In genomic region chr2:151874551-151874950, GRCm38 (mm10) we compare ENCODE assay signal across 8 mouse cellular contexts. TPM values are rescaled to one million over a fixed set of nuclear protein-coding genes. Genes with fewer than 3 reads are reported as not detected.
A peak's percentile ranks its signal among the peaks of the same experiment; 100 is the strongest.
DNase-seq lines count a peak whose midpoint lies in the region; ATAC-seq and TF ChIP-seq lines count a peak whose summit lies in the region.
"Had no signal": no experiment of that assay in that cellular context is flagged by ENCODE, and none has a peak within 500 bp of the region (broad histone marks: within the 10 kb centered on the region; RNA-seq: fewer than 3 reads in every experiment).

No protein-coding gene starts in this region.

- TF ChIP-seq POLR2A in kidney, adult 2 months (IDR thresholded peaks at IDR 0.05; ENCODE audit: low read depth, low read length): no peak
- TF ChIP-seq POLR2A in cortical plate, adult 2 months (IDR thresholded peaks at IDR 0.05; ENCODE audit: extremely low read depth, insufficient read depth, low read length): no peak

- 0 out of 2 replicates have a peak, but pooled peaks have one; percentile 17 for TF ChIP-seq CTCF in kidney, adult 2 months (conservative IDR thresholded peaks at IDR 0.05; ENCODE audit: insufficient read depth, insufficient read length, low read depth, low read length)
- TF ChIP-seq CTCF in cortical plate, adult 2 months (IDR thresholded peaks at IDR 0.05; ENCODE audit: extremely low read depth, insufficient read depth, low read length): peak; percentile 39; the same call in 1 of the 2 replicates

- no peak overlapping the region for H3K9ac ChIP-seq in kidney, embryonic 16.5 days (replicated peaks; ENCODE audit: low read length)
- H3K9ac ChIP-seq: embryonic facial prominence, embryonic 12.5 days had no signal

- H3K27ac ChIP-seq in kidney, adult 2 months (ENCODE audit: insufficient read depth, low read depth, low read length): no peak overlapping the region
- no peak overlapping the region for H3K27ac ChIP-seq in kidney, embryonic 16.5 days (ENCODE audit: low read length)
- no peak overlapping the region for H3K27ac ChIP-seq in cortical plate, adult 2 months (ENCODE audit: insufficient read depth, low read length)
- H3K27ac ChIP-seq: embryonic facial prominence, embryonic 12.5 days had no signal

- no peak overlapping the region for H3K4me2 ChIP-seq in kidney, embryonic 16.5 days (replicated peaks; ENCODE audit: low read depth, low read length)
- H3K4me2 ChIP-seq: embryonic facial prominence, embryonic 12.5 days had no signal

- no peaks in the 10 kb centered on the region for H3K36me3 ChIP-seq in kidney, adult 2 months (ENCODE audit: control insufficient read depth, insufficient read depth, low read length)
- no peaks in the 10 kb centered on the region for H3K36me3 ChIP-seq in kidney, embryonic 16.5 days (ENCODE audit: insufficient read depth, low read length)
- H3K36me3 ChIP-seq: embryonic facial prominence, embryonic 12.5 days had no signal

- no peaks in the 10 kb centered on the region for H3K27me3 ChIP-seq in kidney, adult 2 months (replicated peaks; ENCODE audit: control insufficient read depth, insufficient read depth, low read length)
- 0 out of 2 replicates have a peak, but pooled peaks cover 2% of the 10 kb centered on the region for H3K27me3 ChIP-seq in kidney, embryonic 16.5 days (ENCODE audit: insufficient read depth, low read length)

- H3K9me3 ChIP-seq in kidney, embryonic 16.5 days (ENCODE audit: low read length): no peaks in the 10 kb centered on the region
- H3K9me3 ChIP-seq: embryonic facial prominence, embryonic 12.5 days had no signal

- H3K4me3 ChIP-seq in kidney, adult 2 months (ENCODE audit: insufficient read depth, low read depth, low read length): no peak overlapping the region
- no peak overlapping the region for H3K4me3 ChIP-seq in kidney, embryonic 16.5 days (ENCODE audit: low read length)
- no peak overlapping the region for H3K4me3 ChIP-seq in cortical plate, adult 2 months (ENCODE audit: insufficient read depth, low read length)
- H3K4me3 ChIP-seq: embryonic facial prominence, embryonic 12.5 days had no signal

- DNase-seq in kidney, adult 2 months: peak; percentile 14
- peak; percentile 76 for DNase-seq in testis, postnatal 10 days (ENCODE audit: low spot score)
- DNase-seq in testis, postnatal 14 days (ENCODE audit: low spot score): no peak
- DNase-seq in cerebellum, adult 9-10 months: no peak

- ATAC-seq in kidney, embryonic 16.5 days (ENCODE audit: low FRiP score, low TSS enrichment): no peak
- ATAC-seq in megakaryocyte, adult 5-6 weeks (ENCODE audit: poor library complexity, severe bottlenecking): 0 out of 2 replicates have a peak, but pooled peaks have one; percentile 28

- no peaks in the 10 kb centered on the region for H3K4me1 ChIP-seq in kidney, adult 2 months (ENCODE audit: control insufficient read depth, insufficient read depth, low read length)
- no peaks in the 10 kb centered on the region for H3K4me1 ChIP-seq in kidney, embryonic 16.5 days (ENCODE audit: insufficient read depth, low read length)
- no peaks in the 10 kb centered on the region for H3K4me1 ChIP-seq in cortical plate, adult 2 months (ENCODE audit: control insufficient read depth, insufficient read depth, low read length)
- H3K4me1 ChIP-seq: embryonic facial prominence, embryonic 12.5 days had no signal

RNA-seq across cellular contexts. Expression of gene Rspo4, which starts 31.8 kb away (rescaled TPM):
- not detected in 2 replicates for polyA plus RNA-seq in kidney, adult 2 months (2012; rRNA removed)
- 0.09 TPM in 1 of 2 replicates, not detected in the other for polyA plus RNA-seq in kidney, embryonic 16.5 days (2015; fragmentation: Nextera tagmentation; extraction: Ambion mirVana)
- 0.11 and 0.15 TPM in 2 replicates for polyA plus RNA-seq in cortical plate, adult 2 months (2012; rRNA removed)
- total RNA-seq in megakaryocyte, adult 5-6 weeks (2015): not detected in 2 replicates
- not detected in 2 replicates for total RNA-seq in megakaryocyte, adult 5-6 weeks (2017)

RNA-seq across cellular contexts. Expression of gene Angpt4, which starts 36.5 kb away (rescaled TPM):
- 0.81 and 1.4 TPM in 2 replicates for polyA plus RNA-seq in kidney, adult 2 months (2012; rRNA removed)
- 2.8 and 3.0 TPM in 2 replicates for polyA plus RNA-seq in kidney, embryonic 16.5 days (2015; fragmentation: Nextera tagmentation; extraction: Ambion mirVana)
- 0.09 and 0.10 TPM in 2 replicates for polyA plus RNA-seq in cortical plate, adult 2 months (2012; rRNA removed)
- not detected in 2 replicates for total RNA-seq in megakaryocyte, adult 5-6 weeks (2015)
- 0.26 TPM in 1 of 2 replicates, not detected in the other for total RNA-seq in megakaryocyte, adult 5-6 weeks (2017)

Comparison
In these comparisons a context has a peak if more than half of its experiments do, and no peak if none do; other contexts are left out.
1. DNase-seq: peak in kidney, adult 2 months (single experiment) and testis, postnatal 10 days (single experiment); none in testis, postnatal 14 days (single experiment) and cerebellum, adult 9-10 months (single experiment).